Mouse (Mus musculus): ENCODE results near the gene Myo1d.
A peak's percentile ranks its signal among the peaks of the same experiment; 100 is the strongest.

GRCm38 (mm10) chr11:80539056-80539455 lies 240.8 kb downstream of the Myo1d start:
- TF ChIP-seq NRF1 (IDR thresholded peaks at IDR 0.05; ENCODE audit: insufficient read depth, low read depth, low read length, poor library complexity, severe bottlenecking), result no peak
- no peak for TF ChIP-seq POLR2AphosphoS5 (IDR thresholded peaks at IDR 0.05; ENCODE audit: borderline replicate concordance, low read depth, low read length)
- no peak for TF ChIP-seq MAFK (IDR thresholded peaks at IDR 0.05; ENCODE audit: borderline replicate concordance, low read depth, low read length)
- no peak for TF ChIP-seq ETS1 (IDR thresholded peaks at IDR 0.05; ENCODE audit: low read depth, low read length)
- 0 out of 2 replicates have a peak, but pooled peaks have one; percentile 24 for TF ChIP-seq MAX (IDR thresholded peaks at IDR 0.05; ENCODE audit: low read length)
- no peak for TF ChIP-seq POLR2A (IDR thresholded peaks at IDR 0.05; ENCODE audit: control insufficient read depth in 1 of 2, insufficient read depth in 1 of 2, low read depth in 1 of 2, low read length in 2 of 2, poor library complexity in 1 of 2)
- no peak for TF ChIP-seq CTCF (IDR thresholded peaks at IDR 0.05 in 2 of 3, conservative IDR thresholded peaks at IDR 0.05 in 1 of 3; ENCODE audit: control insufficient read depth in 1 of 3, insufficient read depth in 1 of 3, low read depth in 2 of 3, low read length in 3 of 3, poor library complexity in 1 of 3, severe bottlenecking in 1 of 3)
- TF ChIP-seq E2F4 (IDR thresholded peaks at IDR 0.05; ENCODE audit: borderline replicate concordance, low read depth, low read length), result no peak
- TF ChIP-seq GATA1 (IDR thresholded peaks at IDR 0.05; ENCODE audit: low read depth, low read length), result no peak
- TF ChIP-seq POLR2AphosphoS2 (IDR thresholded peaks at IDR 0.05; ENCODE audit: low read length), result no peak
- TF ChIP-seq ZNF384 (IDR thresholded peaks at IDR 0.05; ENCODE audit: low read depth, low read length), result no peak

Measured in MEL (cell line).